Comparison of ENCODE assay signal across 26 mouse cellular contexts in genomic region chr9:64471336-64471735, GRCm38 (mm10).
"Had no signal": no experiment of that assay in that cellular context is flagged by ENCODE, and none has a peak within 500 bp of the region (broad histone marks: within the 10 kb centered on the region; RNA-seq: fewer than 3 reads in every experiment).

No protein-coding gene starts in this region.

- ATAC-seq: midbrain, embryonic 13.5 days; midbrain, embryonic 16.5 days had no signal

- H3K27me3 ChIP-seq: liver, embryonic 15.5 days; lung, embryonic 15.5 days; midbrain, embryonic 13.5 days had no signal

- H3K9ac ChIP-seq: limb, embryonic 13.5 days; liver, embryonic 12.5 days; liver, embryonic 15.5 days; lung, embryonic 15.5 days; midbrain, embryonic 13.5 days; neural tube, embryonic 13.5 days had no signal

- H3K27ac ChIP-seq: layer of hippocampus, adult 2 months; limb, embryonic 10.5 days; limb, embryonic 13.5 days; liver, embryonic 12.5 days; liver, embryonic 15.5 days; lung, embryonic 15.5 days; midbrain, embryonic 10.5 days; midbrain, embryonic 13.5 days; neural tube, embryonic 13.5 days; stomach, postnatal 0 days had no signal

- H3K4me1 ChIP-seq: lung, embryonic 15.5 days had no signal

- H3K4me2 ChIP-seq: limb, embryonic 13.5 days; liver, embryonic 12.5 days; liver, embryonic 15.5 days; lung, embryonic 15.5 days; midbrain, embryonic 13.5 days; neural tube, embryonic 13.5 days had no signal

- H3K4me3 ChIP-seq: layer of hippocampus, adult 2 months; limb, embryonic 10.5 days; limb, embryonic 13.5 days; liver, embryonic 12.5 days; liver, embryonic 15.5 days; lung, embryonic 15.5 days; megakaryocyte, embryonic 14.5 days; midbrain, embryonic 10.5 days; midbrain, embryonic 13.5 days; myocyte; neural tube, embryonic 13.5 days had no signal

- DNase-seq: kidney, adult 8-10 months; kidney, postnatal 25 days; layer of hippocampus, adult 9-11 months; liver; lung, adult 18-20 months; lung, postnatal 10 days; lung, postnatal 36 days; retina, postnatal 1 day; right cerebral cortex, postnatal 25 days; spleen, adult 18-20 months; thymus, adult 2 months; thymus, postnatal 14 days; thymus, postnatal 4 days had no signal

- H3K36me3 ChIP-seq: limb, embryonic 10.5 days; limb, embryonic 13.5 days; liver, embryonic 12.5 days; liver, embryonic 15.5 days; lung, embryonic 15.5 days; midbrain, embryonic 10.5 days; midbrain, embryonic 13.5 days; neural tube, embryonic 13.5 days had no signal

- H3K9me3 ChIP-seq: limb, embryonic 10.5 days; limb, embryonic 13.5 days; liver, embryonic 12.5 days; liver, embryonic 15.5 days; lung, embryonic 15.5 days; megakaryocyte, embryonic 14.5 days; midbrain, embryonic 10.5 days; midbrain, embryonic 13.5 days; neural tube, embryonic 13.5 days had no signal
